Mouse (Mus musculus) ES-Bruce4 (cell line): Measurements from ENCODE around the gene Abcb9.

Source experiments
- CTCF ChIP-seq: IDR thresholded peaks from one replicate; pipeline ENCODE4 v1.8.1; 2011; ENCODE audit warnings: low read depth, low read length
- POLR2A ChIP-seq: IDR thresholded peaks from one replicate; pipeline ENCODE4 v1.8.1; 2011; ENCODE audit warnings: low read length; ENCODE audit not compliant: insufficient read depth

GRCm38 (mm10) chr5:124015727-124016126 is 79.9 kb downstream of the Abcb9 start:
- TF ChIP-seq CTCF (no peak), POLR2A (no peak)
